Comparison of ENCODE assay signal across 9 mouse cellular contexts in genomic region chr2:34960966-34961365, GRCm38 (mm10). TPM values are rescaled to one million over a fixed set of nuclear protein-coding genes. Genes with fewer than 3 reads are reported as not detected.
DNase-seq lines count a peak whose midpoint lies in the region; ATAC-seq and TF ChIP-seq lines count a peak whose summit lies in the region.
"Had no signal": no experiment of that assay in that cellular context is flagged by ENCODE, and none has a peak within 500 bp of the region (broad histone marks: within the 10 kb centered on the region; RNA-seq: fewer than 3 reads in every experiment).

No protein-coding gene starts in this region.

- no peak for DNase-seq in heart, postnatal 14 days
- DNase-seq in CH12.LX (ENCODE audit: extremely low read depth): no peak
- DNase-seq in liver, embryonic 14.5 days (ENCODE audit: low read depth in 3 of 3, low spot score in 3 of 3): no peak
- no peak for DNase-seq in right cerebral cortex, postnatal 14 days
- no peak for DNase-seq in layer of hippocampus, adult 8-10 months (ENCODE audit: low spot score in 2 of 2)
- DNase-seq in gastrocnemius, postnatal 36 days: no peak
- DNase-seq: cerebellum, adult 11 months had no signal

- no peak for TF ChIP-seq CTCF in CH12.LX (conservative IDR thresholded peaks at IDR 0.05 in 1 of 2, IDR thresholded peaks at IDR 0.05 in 1 of 2; ENCODE audit: low read depth in 2 of 2, low read length in 2 of 2)
- TF ChIP-seq CTCF in liver, embryonic 14.5 days (IDR thresholded peaks at IDR 0.05; ENCODE audit: low read depth): no peak

- peak overlapping the region; percentile 65 for H3K9ac ChIP-seq in heart, embryonic 14.5 days (ENCODE audit: low read length)
- H3K9ac ChIP-seq in CH12.LX (ENCODE audit: insufficient read depth, low read depth): peak overlapping the region; percentile 70
- H3K9ac ChIP-seq in forebrain, embryonic 15.5 days (replicated peaks): no peak overlapping the region
- no peak overlapping the region for H3K9ac ChIP-seq in liver, embryonic 14.5 days (replicated peaks)

- H3K36me3 ChIP-seq in heart, embryonic 14.5 days (ENCODE audit: control insufficient read depth, insufficient read depth, low read length): no peaks in the 10 kb centered on the region
- H3K36me3 ChIP-seq in CH12.LX (replicated peaks in 1 of 2; ENCODE audit: control insufficient read depth in 1 of 2, insufficient read depth in 1 of 2, low read length in 1 of 2): peaks cover 4 to 11% of the 10 kb centered on the region in 2 experiments
- H3K36me3 ChIP-seq in forebrain, embryonic 15.5 days: no peaks in the 10 kb centered on the region
- no peaks in the 10 kb centered on the region for H3K36me3 ChIP-seq in liver, embryonic 14.5 days (replicated peaks; ENCODE audit: control insufficient read depth, insufficient read depth, low read depth)

- dilution Hi-C loops in CH12.LX (cut with MboI; ENCODE audit: extremely low pct_ligation_motif_present, extremely low pct_unique_long_range_greater_than_20kb, low sequenced_read_pairs): no loop called here

- peak overlapping the region; percentile 68 for H3K4me2 ChIP-seq in heart, embryonic 14.5 days (ENCODE audit: low read length)
- peak overlapping the region; percentile 74 for H3K4me2 ChIP-seq in CH12.LX (ENCODE audit: insufficient read depth, low read depth, poor library complexity, severe bottlenecking)
- peak overlapping the region; percentile 23; the same call in 1 of the 2 replicates for H3K4me2 ChIP-seq in forebrain, embryonic 15.5 days (replicated peaks)
- peak overlapping the region; percentile 36; the same call in 1 of the 2 replicates for H3K4me2 ChIP-seq in liver, embryonic 14.5 days (ENCODE audit: low read depth)

- no peak for TF ChIP-seq POLR2A in CH12.LX (IDR thresholded peaks at IDR 0.05; ENCODE audit: low read depth, low read length)

- H3K4me1 ChIP-seq in heart, embryonic 14.5 days (ENCODE audit: control insufficient read depth in 2 of 2, insufficient read depth in 2 of 2, low read length in 2 of 2): peaks cover 0 to 10% of the 10 kb centered on the region in 2 experiments
- peaks cover 17 to 75% of the 10 kb centered on the region in 2 experiments for H3K4me1 ChIP-seq in CH12.LX (ENCODE audit: control insufficient read depth in 1 of 2, insufficient read depth in 2 of 2)
- peaks cover 3% of the 10 kb centered on the region; the same call in 1 of the 2 replicates for H3K4me1 ChIP-seq in forebrain, embryonic 15.5 days
- peaks cover 2 to 12% of the 10 kb centered on the region in 2 experiments; a peak in 2 of 4 replicates for H3K4me1 ChIP-seq in liver, embryonic 14.5 days (replicated peaks; ENCODE audit: control insufficient read depth in 2 of 2, insufficient read depth in 2 of 2, low read length in 1 of 2)

- in situ Hi-C loops in CH12.LX (cut with MboI; ENCODE audit: low pct_ligation_motif_present, low pct_unique_long_range_greater_than_20kb, low sequenced_read_pairs): loop anchor here (10.0 kb wide), 3 partner anchors 46 to 166 kb away; partner anchors contain the start of genes AI182371, Cntrl, Phf19 and Rabepk

- H3K4me3 ChIP-seq in heart, embryonic 14.5 days (ENCODE audit: control insufficient read depth in 1 of 2, insufficient read depth in 1 of 2, low read depth in 1 of 2, low read length in 2 of 2): peak overlapping the region; percentile 17 to 28
- H3K4me3 ChIP-seq in CH12.LX (replicated peaks in 1 of 3; ENCODE audit: low read depth in 2 of 3, low read length in 2 of 3, poor library complexity in 1 of 3): peak overlapping the region; percentile 47 to 68 (median 49)
- no peak overlapping the region for H3K4me3 ChIP-seq in forebrain, embryonic 15.5 days
- no peak overlapping the region for H3K4me3 ChIP-seq in liver, embryonic 14.5 days (ENCODE audit: insufficient read depth in 1 of 2, low read depth in 2 of 2, low read length in 2 of 2)

- no peak for ATAC-seq in heart, embryonic 14.5 days (ENCODE audit: insufficient number of reproducible peaks, insufficient read depth, low FRiP score, low read depth)
- ATAC-seq in forebrain, embryonic 15.5 days (replicated peaks): no peak
- no peak for ATAC-seq in liver, embryonic 14.5 days (ENCODE audit: insufficient read depth)

- peaks cover 21% of the 10 kb centered on the region for H3K79me2 ChIP-seq in CH12.LX (replicated peaks; ENCODE audit: control insufficient read depth, extremely low read depth, insufficient read depth, poor library complexity, severe bottlenecking)

- no peak for TF ChIP-seq RAD21 in CH12.LX (IDR thresholded peaks at IDR 0.05; ENCODE audit: low read depth, low read length)

- intact Hi-C loops in heart, postnatal 14 days (cut with DNase I): no loop called here
- intact Hi-C loops in gastrocnemius, postnatal 36 days (cut with DNase I): no loop called here

- no peak overlapping the region for H3K27ac ChIP-seq in heart, embryonic 14.5 days (replicated peaks in 1 of 2; ENCODE audit: control insufficient read depth in 1 of 2, insufficient read depth in 1 of 2, low read depth in 2 of 2, low read length in 2 of 2)
- H3K27ac ChIP-seq in CH12.LX (ENCODE audit: insufficient read depth, low read depth): peak overlapping the region; percentile 97
- no peak overlapping the region for H3K27ac ChIP-seq in forebrain, embryonic 15.5 days (replicated peaks)
- H3K27ac ChIP-seq in liver, embryonic 14.5 days: no peak overlapping the region

- WGBS in heart, embryonic 14.5 days: 60% methylated on average over 6 of the region's 6 CpGs
- WGBS in forebrain, embryonic 15.5 days: 78% methylated on average over 6 of the region's 6 CpGs
- 49% methylated on average over 6 of the region's 6 CpGs for WGBS in liver, embryonic 14.5 days (ENCODE audit: insufficient replicate concordance)

- H3K9me3 ChIP-seq in heart, embryonic 14.5 days (ENCODE audit: control insufficient read depth, low read length): no peaks in the 10 kb centered on the region
- H3K9me3 ChIP-seq in CH12.LX (replicated peaks; ENCODE audit: low read length): peaks cover 4% of the 10 kb centered on the region
- H3K9me3 ChIP-seq in forebrain, embryonic 15.5 days: no peaks in the 10 kb centered on the region
- no peaks in the 10 kb centered on the region for H3K9me3 ChIP-seq in liver, embryonic 14.5 days (ENCODE audit: control insufficient read depth, low read length)

- H3K27me3 ChIP-seq in heart, embryonic 14.5 days (ENCODE audit: control insufficient read depth, insufficient read depth, low read length): no peaks in the 10 kb centered on the region
- H3K27me3 ChIP-seq in CH12.LX (replicated peaks): no peaks in the 10 kb centered on the region
- no peaks in the 10 kb centered on the region for H3K27me3 ChIP-seq in forebrain, embryonic 15.5 days
- H3K27me3 ChIP-seq in liver, embryonic 14.5 days (ENCODE audit: control insufficient read depth, insufficient read depth, low read length): no peaks in the 10 kb centered on the region

- TF ChIP-seq EP300 in CH12.LX (IDR thresholded peaks at IDR 0.05; ENCODE audit: low read length): no peak
- TF ChIP-seq EP300 in liver, embryonic 14.5 days (IDR thresholded peaks at IDR 0.05; ENCODE audit: low read depth): no peak

TF ChIP-seq in CH12.LX, 34 proteins besides CTCF, POLR2A, EP300 and RAD21:
- TF ChIP-seq BHLHE40 (IDR thresholded peaks at IDR 0.05; ENCODE audit: low read depth, low read length): no peak
- TF ChIP-seq MEF2A (IDR thresholded peaks at IDR 0.05; ENCODE audit: borderline replicate concordance, low read depth, low read length): no peak
- TF ChIP-seq RCOR1 (conservative IDR thresholded peaks at IDR 0.05; ENCODE audit: low read depth, low read length): no peak
- TF ChIP-seq TCF12 (IDR thresholded peaks at IDR 0.05; ENCODE audit: low read depth, low read length): no peak
- no peak for TF ChIP-seq ZKSCAN1 (IDR thresholded peaks at IDR 0.05; ENCODE audit: borderline replicate concordance, low read depth, low read length)
- no peak for TF ChIP-seq MXI1 (IDR thresholded peaks at IDR 0.05; ENCODE audit: low read depth, low read length)
- no peak for TF ChIP-seq ZC3H11A (IDR thresholded peaks at IDR 0.05; ENCODE audit: low read depth, low read length)
- TF ChIP-seq NRF1 (IDR thresholded peaks at IDR 0.05; ENCODE audit: low read depth, low read length): no peak
- TF ChIP-seq MYC (IDR thresholded peaks at IDR 0.05; ENCODE audit: low read depth, low read length): no peak
- TF ChIP-seq SIN3A (IDR thresholded peaks at IDR 0.05; ENCODE audit: low read length): no peak
- no peak for TF ChIP-seq HCFC1 (IDR thresholded peaks at IDR 0.05; ENCODE audit: low read depth, low read length)
- no peak for TF ChIP-seq TBP (conservative IDR thresholded peaks at IDR 0.05; ENCODE audit: low read depth, low read length)
- no peak for TF ChIP-seq SMC3 (IDR thresholded peaks at IDR 0.05; ENCODE audit: low read depth, low read length)
- TF ChIP-seq USF2 (conservative IDR thresholded peaks at IDR 0.05; ENCODE audit: low read depth, low read length): no peak
- TF ChIP-seq MAZ (IDR thresholded peaks at IDR 0.05; ENCODE audit: low read depth, low read length): no peak
TF ChIP-seq in CH12.LX: peak in this region for 0.

RNA-seq across cellular contexts. Expression of gene Traf1, which starts 0.6 kb away (rescaled TPM):
- polyA plus RNA-seq in heart, embryonic 14.5 days (2014; fragmentation: Nextera tagmentation; extraction: Ambion mirVana): 1.8 and 2.0 TPM in 2 replicates
- 1 to 10 TPM; 1.3 to 1.7 TPM for total RNA-seq in heart, postnatal 14 days (2021)
- total RNA-seq in CH12.LX (2012; rRNA removed) (99.2 and 151 TPM in 2 replicates), CH12.LX (2014; rRNA removed) (58.8 and 66.9 TPM in 2 replicates)
- polyA plus RNA-seq in CH12.LX (2012; ENCODE audit: insufficient read length, low read depth): 46.4 and 47.9 TPM in 2 replicates
- polyA plus RNA-seq in forebrain, embryonic 15.5 days (2015; fragmentation: Nextera tagmentation; extraction: Ambion mirVana): 0.46 and 1.6 TPM in 2 replicates
- polyA plus RNA-seq in liver, embryonic 14.5 days (2012; rRNA removed): 0.07 and 0.12 TPM in 2 replicates
- 0.32 TPM in 1 of 2 replicates, not detected in the other for polyA plus RNA-seq in liver, embryonic 14.5 days (2014; fragmentation: Nextera tagmentation; extraction: Ambion mirVana)
- 1 to 10 TPM; 3.5 to 6.1 (median 4.5) TPM for total RNA-seq in layer of hippocampus, adult 8-10 months (2022)
- total RNA-seq in gastrocnemius, postnatal 36 days (2021): 1 to 10 TPM in 1 of 2 experiments, under 1 TPM in 1; 0.76 to 1.1 TPM

RNA-seq across cellular contexts. Expression of gene Phf19, which starts 47.1 kb away (rescaled TPM):
- polyA plus RNA-seq in heart, embryonic 14.5 days (2014; fragmentation: Nextera tagmentation; extraction: Ambion mirVana): 3.0 and 3.1 TPM in 2 replicates
- total RNA-seq in heart, postnatal 14 days (2021): 1 to 10 TPM; 1.9 TPM
- total RNA-seq in CH12.LX (2012; rRNA removed): 16.8 and 17.0 TPM in 2 replicates
- 20.5 and 25.0 TPM in 2 replicates for total RNA-seq in CH12.LX (2014; rRNA removed)
- 25.4 and 27.9 TPM in 2 replicates for polyA plus RNA-seq in CH12.LX (2012; ENCODE audit: insufficient read length, low read depth)
- polyA plus RNA-seq in forebrain, embryonic 15.5 days (2015; fragmentation: Nextera tagmentation; extraction: Ambion mirVana): 5.2 and 6.5 TPM in 2 replicates
- 2.9 and 3.5 TPM in 2 replicates for polyA plus RNA-seq in liver, embryonic 14.5 days (2012; rRNA removed)
- 2.8 TPM in 2 replicates for polyA plus RNA-seq in liver, embryonic 14.5 days (2014; fragmentation: Nextera tagmentation; extraction: Ambion mirVana)
- 1 to 10 TPM; 1.1 to 2.1 (median 1.7) TPM for total RNA-seq in layer of hippocampus, adult 8-10 months (2022)
- under 1 TPM; 0.38 to 0.64 TPM for total RNA-seq in gastrocnemius, postnatal 36 days (2021)

Comparison
In these comparisons a context has a peak if more than half of its experiments do, and no peak if none do; other contexts are left out.
1. H3K4me2 ChIP-seq: peak in every context shown above with its lines; median percentile 74 in CH12.LX; 68 in heart, embryonic 14.5 days; 36 in liver, embryonic 14.5 days; 23 in forebrain, embryonic 15.5 days.
2. H3K4me3 ChIP-seq: peak in heart, embryonic 14.5 days (2 of 2) and CH12.LX (3 of 3); none in forebrain, embryonic 15.5 days (single experiment) and liver, embryonic 14.5 days (0 of 2).
3. H3K9ac ChIP-seq: peak in heart, embryonic 14.5 days (single experiment) and CH12.LX (single experiment); none in forebrain, embryonic 15.5 days (single experiment) and liver, embryonic 14.5 days (single experiment).
4. RNA of gene Traf1, which starts 0.6 kb away (total RNA-seq): 58.8 to 151 TPM in CH12.LX; 3.5 to 6.1 TPM in layer of hippocampus, adult 8-10 months, 1.3 to 1.7 TPM in heart, postnatal 14 days and 0.76 to 1.1 TPM in gastrocnemius, postnatal 36 days; every median in the first group is over 4 times any median in the second.
5. RNA of gene Phf19, which starts 47.1 kb away (total RNA-seq): 16.8 to 25.0 TPM in CH12.LX; 1.1 to 2.1 TPM in layer of hippocampus, adult 8-10 months, 1.9 TPM in heart, postnatal 14 days and 0.38 to 0.64 TPM in gastrocnemius, postnatal 36 days; every median in the first group is over 4 times any median in the second.